Mouse (Mus musculus): ENCODE data around the gene Olfr1176.

The Olfr1176 gene

GRCm38 (mm10) chr2:88336421-88336820, at the start of gene Olfr1176:
Gene Olfr1176 (plus strand): TSS chr2:88336721.
- in situ Hi-C loops (cut with MseI, MboI): no loop called here

DNA sequence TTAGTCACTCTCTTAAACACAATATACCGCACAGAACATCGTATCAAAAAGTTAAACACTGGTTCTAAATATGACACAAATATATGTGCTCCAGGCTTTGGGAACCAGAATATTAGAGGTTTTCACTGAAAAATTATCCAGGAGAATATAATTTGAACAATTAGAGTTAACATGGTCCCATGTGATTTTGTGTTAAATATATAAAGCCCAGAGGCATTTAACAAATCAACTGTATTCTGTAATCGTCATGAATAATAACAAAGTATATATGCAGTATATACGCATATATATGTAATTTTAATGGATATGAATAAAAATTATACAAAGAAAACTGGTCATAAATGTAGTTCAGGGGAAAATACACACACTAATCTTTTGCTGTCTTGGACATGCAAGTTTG, 21.5 kb upstream of the Olfr1176 start, which contains the start of gene Olfr1174-ps:
Gene Olfr1174-ps, minus strand, starts transcription at position 101 of the 400 bp plus-strand sequence.
- in situ Hi-C loops (cut with MseI, MboI): no loop called here

DNA sequence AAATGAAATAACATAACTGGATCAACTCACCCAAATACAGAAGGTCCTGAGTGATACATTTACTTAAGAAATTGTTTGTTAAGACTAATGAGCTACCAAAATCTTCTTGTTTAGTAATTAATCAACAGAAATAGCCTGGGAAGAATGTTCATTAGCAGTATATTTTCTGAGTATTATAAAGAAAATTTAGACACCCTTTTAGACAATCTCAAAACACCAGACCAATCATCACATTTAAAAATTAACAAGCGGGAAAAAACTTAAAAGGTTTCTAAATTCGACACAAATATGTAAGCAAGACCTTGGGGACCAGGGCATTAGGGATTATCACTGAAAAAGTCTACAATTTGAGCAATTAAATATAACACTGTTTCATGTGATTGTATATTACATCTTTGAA, 9.4 kb upstream of the Olfr1176 start, which contains the start of gene Olfr1175-ps:
Gene Olfr1175-ps, minus strand, starts transcription at position 101 of the 400 bp plus-strand sequence.
- in situ Hi-C loops (cut with MseI, MboI): no loop called here

DNA sequence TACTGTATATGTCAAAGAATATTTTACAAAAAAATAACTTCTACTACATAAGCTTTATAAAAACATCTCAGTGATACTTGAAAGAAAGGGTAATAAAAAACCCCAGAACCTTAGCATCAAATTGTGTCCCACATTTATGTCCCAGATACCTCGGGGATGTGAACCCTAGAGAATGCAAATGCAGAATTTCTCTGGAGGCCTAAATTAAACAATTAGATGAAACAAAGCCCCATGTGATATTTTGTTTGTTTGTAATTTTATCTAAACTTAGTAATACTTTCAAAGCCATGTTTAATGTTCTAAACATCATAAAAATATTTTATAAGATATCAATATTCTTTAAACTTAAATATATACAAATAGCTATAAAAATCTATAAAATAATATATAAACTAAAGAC, 9.9 kb downstream of the Olfr1176 start, which contains the start of gene Olfr1177-ps:
Gene Olfr1177-ps, minus strand, starts transcription at position 101 of the 400 bp plus-strand sequence.
- in situ Hi-C loops (cut with MseI, MboI): no loop called here

DNA sequence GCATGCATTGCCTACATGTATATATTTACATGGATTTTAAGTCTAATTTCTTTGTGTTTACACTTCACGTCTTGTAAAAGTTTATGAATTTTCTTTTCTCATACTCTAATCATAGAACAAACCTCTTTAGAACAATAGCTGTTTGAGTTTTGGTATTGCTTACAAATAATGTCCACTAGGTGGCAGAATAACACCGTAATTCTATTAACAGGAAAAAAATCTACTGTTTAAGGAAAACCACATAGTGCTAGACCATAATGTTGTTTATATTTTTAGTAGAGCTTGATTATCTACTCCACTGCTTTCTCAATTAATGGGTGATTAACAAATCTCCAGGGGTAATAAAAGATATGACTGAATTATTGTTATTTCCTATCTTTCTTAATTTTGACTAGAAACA, 19.8 kb downstream of the Olfr1176 start:
- in situ Hi-C loops (cut with MseI, MboI): loop anchor here (25.0 kb wide), 1 partner anchor 1181 kb away; the partner anchor contains the start of gene Olfr1243 (in 2 of the 2)

GRCm38 (mm10) chr2:88386762-88387161, 50.2 kb downstream of the Olfr1176 start, which contains the start of gene Olfr1178:
Gene Olfr1178 (plus strand): TSS chr2:88387062.
- in situ Hi-C loops (cut with MseI, MboI): no loop called here

All from mouse trophoblast stem cell (cell line).